Mouse (Mus musculus) limb, embryonic 12.5 days (tissue): Measurements from ENCODE around the gene Gm20388. TPM values are rescaled to one million over a fixed set of nuclear protein-coding genes. Genes with fewer than 3 reads are reported as not detected.
A peak's percentile ranks its signal among the peaks of the same experiment; 100 is the strongest.

ENCODE experiments used
- ATAC-seq: fragments of 200-750 bp; cut with Nextera tagmentation; 2 replicates; pipeline ENCODE4 v1.8.0; 2017; ENCODE audit warnings: low read depth, moderate TSS enrichment; ENCODE audit not compliant: insufficient number of reproducible peaks, insufficient read depth, low FRiP score, low TSS enrichment
- H3K27ac ChIP-seq: fragments of 300-500 bp; sonication (generic); 2 replicates; pipeline ENCODE4 v1.5.1; 2016; ENCODE audit warnings: mild to moderate bottlenecking, moderate library complexity
- H3K27me3 ChIP-seq: fragments of 300-500 bp; sonication (generic); 2 replicates; pipeline ENCODE4 v1.6.1; 2016; ENCODE audit warnings: mild to moderate bottlenecking, moderate library complexity
- H3K36me3 ChIP-seq: fragments of 300-500 bp; sonication (generic); 2 replicates; pipeline ENCODE4 v1.6.1; 2016; ENCODE audit warnings: mild to moderate bottlenecking, moderate library complexity
- H3K4me1 ChIP-seq: fragments of 300-500 bp; sonication (generic); replicated peaks from 2 replicates; pipeline ENCODE4 v1.6.1; 2016
- H3K4me2 ChIP-seq: fragments of 300-500 bp; sonication (generic); 2 replicates; pipeline ENCODE4 v1.6.1; 2016; ENCODE audit warnings: mild to moderate bottlenecking, moderate library complexity
- H3K4me3 ChIP-seq: fragments of 300-500 bp; sonication (generic); replicated peaks from 2 replicates; pipeline ENCODE4 v1.5.1; 2016; ENCODE audit warnings: mild to moderate bottlenecking
- H3K9ac ChIP-seq: fragments of 300-500 bp; sonication (generic); replicated peaks from 2 replicates; pipeline ENCODE4 v1.6.1; 2016; ENCODE audit warnings: mild to moderate bottlenecking, moderate library complexity
- H3K9me3 ChIP-seq: fragments of 300-500 bp; sonication (generic); 2 replicates; pipeline ENCODE4 v1.6.1; 2016; ENCODE audit warnings: mild to moderate bottlenecking, moderate library complexity
- WGBS: fragments of 180-500 bp; shearing (Covaris S2); methylation state at CpG from one replicate; pipeline ENCODE4 v1.1.7; 2016; 5-methylcytosine and 5-hydroxymethylcytosine counted together
- polyA plus RNA-seq: library from polyadenylated mRNA; unstranded; fragments of >200 nt; fragmentation: Nextera tagmentation; extraction: Ambion mirVana; gene quantifications from 2 replicates; pipeline ENCODE4 v1.2.1, GENCODE M21; 2016

Gm20388 gene
- polyA plus RNA-seq, 1 experiment from 2014 or later: not detected

GRCm38 (mm10) chr8:121280414-121280813, 1369.8 kb downstream of the Gm20388 start:
- peaks cover 62% of the 10 kb centered on the region for H3K4me1 ChIP-seq
- WGBS: 46% methylated on average over 9 of the region's 9 CpGs
- H3K27me3 ChIP-seq: peaks cover 24% of the 10 kb centered on the region
- no peaks in the 10 kb centered on the region for H3K36me3 ChIP-seq
- H3K4me3 ChIP-seq: no peak overlapping the region
- no peak overlapping the region for H3K4me2 ChIP-seq
- no peaks in the 10 kb centered on the region for H3K9me3 ChIP-seq
- no peak for ATAC-seq
- no peak overlapping the region for H3K9ac ChIP-seq
- H3K27ac ChIP-seq: peak overlapping the region; percentile 35; the same call in 1 of the 2 replicates

DNA sequence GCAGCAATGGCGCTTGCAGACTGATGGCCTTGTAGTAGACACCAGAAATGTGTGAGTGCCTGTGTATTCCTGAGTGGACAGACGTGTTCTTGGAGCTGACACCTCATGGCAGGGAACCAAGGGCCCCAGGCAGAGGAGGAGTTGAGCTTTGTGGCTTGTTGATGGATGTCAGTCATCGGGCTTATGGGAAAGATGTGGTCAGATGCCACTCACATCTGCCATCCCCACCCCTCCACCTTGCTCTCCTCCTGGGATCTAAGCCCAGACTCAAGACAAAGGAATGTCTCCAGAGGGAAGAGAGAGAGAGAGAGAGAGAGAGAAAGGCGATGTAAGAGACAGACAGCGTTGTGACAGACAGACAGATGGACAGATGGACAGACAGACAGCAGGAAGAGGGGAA, 1378.7 kb downstream of the Gm20388 start:
- 81% methylated on average over 5 of the region's 5 CpGs for WGBS
- no peaks in the 10 kb centered on the region for H3K9me3 ChIP-seq
- H3K4me2 ChIP-seq: no peak overlapping the region
- peaks cover 66% of the 10 kb centered on the region for H3K27me3 ChIP-seq
- no peak overlapping the region for H3K9ac ChIP-seq
- H3K4me1 ChIP-seq: peaks cover 54% of the 10 kb centered on the region
- H3K4me3 ChIP-seq: no peak overlapping the region
- ATAC-seq: no peak
- no peak overlapping the region for H3K27ac ChIP-seq
- no peaks in the 10 kb centered on the region for H3K36me3 ChIP-seq

DNA sequence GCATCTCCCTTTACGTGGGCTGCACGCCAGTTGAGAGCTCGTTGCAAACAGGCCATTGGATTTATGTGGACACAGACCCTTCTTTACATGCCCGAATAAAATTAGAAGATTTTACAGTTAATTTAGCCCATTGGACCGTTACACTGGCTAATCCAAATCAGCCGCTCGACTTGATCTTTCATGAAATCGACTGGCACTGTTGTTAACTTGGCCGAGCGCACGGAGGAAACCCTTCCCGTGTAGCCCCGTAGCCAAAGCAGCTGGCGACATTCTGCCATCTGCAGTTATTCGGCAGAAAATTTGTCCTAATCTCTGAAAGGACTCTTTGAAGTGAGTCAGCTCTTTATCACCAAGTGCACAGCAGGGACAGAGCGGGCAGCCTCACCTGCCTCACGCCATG, 1379.9 kb downstream of the Gm20388 start:
- Histone ChIP-seq H3K9ac (no peak overlapping the region), H3K36me3 (no peaks in the 10 kb centered on the region), H3K4me1 (peaks cover 61% of the 10 kb centered on the region), H3K9me3 (no peaks in the 10 kb centered on the region), H3K27ac (no peak overlapping the region), H3K4me3 (no peak overlapping the region), H3K4me2 (no peak overlapping the region), H3K27me3 (peaks cover 77% of the 10 kb centered on the region)
- no peak for ATAC-seq
- WGBS: 78% methylated on average over 17 of the region's 17 CpGs

GRCm38 (mm10) chr8:121293418-121293817, 1382.8 kb downstream of the Gm20388 start:
- Histone ChIP-seq H3K27ac (no peak overlapping the region), H3K4me1 (peaks cover 67% of the 10 kb centered on the region)
- 81% methylated on average over 10 of the region's 10 CpGs for WGBS

DNA sequence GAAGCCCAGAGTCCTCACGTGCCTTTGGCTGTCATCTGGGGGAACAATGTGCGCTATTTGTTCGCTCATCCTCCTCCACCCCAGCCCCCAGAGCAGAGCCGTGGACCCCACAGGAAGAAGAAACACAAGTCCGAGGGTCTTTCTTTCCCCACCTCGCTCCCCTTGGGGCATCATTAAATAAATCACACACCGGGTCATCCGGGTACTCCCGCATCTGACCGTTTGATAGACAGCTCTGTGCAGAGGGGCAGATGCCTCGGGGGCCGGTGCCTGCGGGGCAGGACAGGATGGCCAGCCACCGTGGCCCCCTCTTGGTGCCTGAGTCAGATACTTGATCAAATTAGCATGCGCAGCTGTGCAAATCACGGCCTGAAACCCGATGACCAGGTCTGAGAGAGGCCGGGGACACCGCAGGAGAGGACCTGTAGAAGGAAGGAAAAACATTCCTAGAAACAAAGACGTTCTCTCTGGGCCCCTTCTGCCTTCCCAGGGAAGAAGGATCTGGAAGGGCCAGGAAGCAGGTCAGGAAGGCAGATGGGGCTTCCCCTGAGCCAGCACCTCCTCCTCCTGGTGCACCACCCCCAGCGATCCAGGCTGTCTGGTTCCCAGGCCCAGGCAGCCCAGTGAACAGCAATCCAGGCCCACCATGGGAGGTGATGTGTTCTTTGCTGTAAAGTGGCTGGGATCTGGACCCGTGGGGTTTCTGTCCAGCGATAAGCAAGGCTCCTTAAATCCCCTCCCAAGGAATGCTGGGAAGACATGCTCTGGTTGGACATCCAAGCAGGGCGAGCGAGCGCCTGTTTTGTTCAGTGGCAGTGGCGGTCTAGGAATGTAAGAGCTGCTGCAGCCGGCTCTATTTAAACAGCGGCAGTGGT, 1383.8 kb downstream of the Gm20388 start:
- no peak; the same call in 1 of the 2 replicates for ATAC-seq
- Histone ChIP-seq H3K4me1 (peaks cover 71% of the 10 kb centered on the region), H3K9ac (no peak overlapping the region), H3K36me3 (no peaks in the 10 kb centered on the region), H3K4me3 (no peak overlapping the region), H3K4me2 (peak overlapping the region; percentile 17; the same call in 1 of the 2 replicates), H3K27ac (peak overlapping the region; percentile 41), H3K27me3 (peaks cover 85% of the 10 kb centered on the region), H3K9me3 (no peaks in the 10 kb centered on the region)
- WGBS: 21% methylated on average over 29 of the region's 29 CpGs

More at GRCm38 (mm10) chr8:121293418-121293817, 1382.8 kb downstream of the Gm20388 start:
- H3K9ac ChIP-seq: no peak overlapping the region
- H3K36me3 ChIP-seq: no peaks in the 10 kb centered on the region
- no peak overlapping the region for H3K4me2 ChIP-seq
- no peaks in the 10 kb centered on the region for H3K9me3 ChIP-seq
- peaks cover 86% of the 10 kb centered on the region for H3K27me3 ChIP-seq
- no peak overlapping the region for H3K4me3 ChIP-seq
- ATAC-seq: no peak

GRCm38 (mm10) chr8:121296082-121296481, 1385.4 kb downstream of the Gm20388 start:
- peaks cover 73% of the 10 kb centered on the region for H3K27me3 ChIP-seq
- H3K36me3 ChIP-seq: no peaks in the 10 kb centered on the region
- H3K9ac ChIP-seq: no peak overlapping the region
- H3K27ac ChIP-seq: no peak overlapping the region
- H3K4me3 ChIP-seq: no peak overlapping the region
- H3K9me3 ChIP-seq: no peaks in the 10 kb centered on the region
- peaks cover 78% of the 10 kb centered on the region for H3K4me1 ChIP-seq
- WGBS: 77% methylated on average over 7 of the region's 7 CpGs
- no peak overlapping the region for H3K4me2 ChIP-seq
- ATAC-seq: no peak

- WGBS: 30% methylated on average over 5 of the region's 5 CpGs
- peaks cover 83% of the 10 kb centered on the region for H3K4me1 ChIP-seq
- H3K4me3 ChIP-seq: no peak overlapping the region
- no peak for ATAC-seq
- no peaks in the 10 kb centered on the region for H3K9me3 ChIP-seq
- H3K36me3 ChIP-seq: no peaks in the 10 kb centered on the region
- peaks cover 70% of the 10 kb centered on the region for H3K27me3 ChIP-seq
- H3K4me2 ChIP-seq: no peak overlapping the region
- H3K9ac ChIP-seq: no peak overlapping the region
- H3K27ac ChIP-seq: no peak overlapping the region
Measured at GRCm38 (mm10) chr8:121296597-121296996, 1386.0 kb downstream of the Gm20388 start.

GRCm38 (mm10) chr8:121297299-121297698, 1386.7 kb downstream of the Gm20388 start:
- Histone ChIP-seq H3K27me3 (peaks cover 70% of the 10 kb centered on the region), H3K27ac (no peak overlapping the region), H3K9me3 (no peaks in the 10 kb centered on the region), H3K9ac (no peak overlapping the region), H3K36me3 (no peaks in the 10 kb centered on the region), H3K4me3 (no peak overlapping the region), H3K4me1 (peaks cover 88% of the 10 kb centered on the region), H3K4me2 (no peak overlapping the region)
- WGBS: 66% methylated on average over 9 of the region's 9 CpGs
- ATAC-seq: no peak

GRCm38 (mm10) chr8:121300066-121300465, 1389.4 kb downstream of the Gm20388 start:
- Histone ChIP-seq H3K27me3 (peaks cover 73% of the 10 kb centered on the region), H3K9me3 (no peaks in the 10 kb centered on the region), H3K4me3 (no peak overlapping the region), H3K9ac (no peak overlapping the region), H3K4me1 (peaks cover 82% of the 10 kb centered on the region), H3K4me2 (peak overlapping the region; percentile 52), H3K36me3 (no peaks in the 10 kb centered on the region), H3K27ac (peak overlapping the region; percentile 68; the same call in 1 of the 2 replicates)
- ATAC-seq: no peak
- WGBS: 37% methylated on average over 4 of the region's 4 CpGs

GRCm38 (mm10) chr8:121300501-121301411, 1390.1 kb downstream of the Gm20388 start:
- Histone ChIP-seq H3K9ac (peak overlapping the region; percentile 9; the same call in 1 of the 2 replicates), H3K4me3 (peak overlapping the region; percentile 19), H3K9me3 (no peaks in the 10 kb centered on the region), H3K4me1 (peaks cover 80% of the 10 kb centered on the region), H3K27me3 (peaks cover 74% of the 10 kb centered on the region), H3K4me2 (peak overlapping the region; percentile 52), H3K27ac (peak overlapping the region; percentile 86), H3K36me3 (no peaks in the 10 kb centered on the region)
- peak; percentile 91 for ATAC-seq
- 3% methylated on average over 28 of the region's 28 CpGs for WGBS

- 1% methylated on average over 15 of the region's 15 CpGs for WGBS
Measured at GRCm38 (mm10) chr8:121301431-121301830, 1390.8 kb downstream of the Gm20388 start.

More at GRCm38 (mm10) chr8:121301431-121301830, 1390.8 kb downstream of the Gm20388 start:
- peak; percentile 53 for ATAC-seq
- no peaks in the 10 kb centered on the region for H3K9me3 ChIP-seq
- peak overlapping the region; percentile 19 for H3K4me3 ChIP-seq
- H3K36me3 ChIP-seq: no peaks in the 10 kb centered on the region
- peak overlapping the region; percentile 9; the same call in 1 of the 2 replicates for H3K9ac ChIP-seq
- peak overlapping the region; percentile 52 for H3K4me2 ChIP-seq
- H3K4me1 ChIP-seq: peaks cover 81% of the 10 kb centered on the region
- peak overlapping the region; percentile 86 for H3K27ac ChIP-seq
- peaks cover 74% of the 10 kb centered on the region for H3K27me3 ChIP-seq
